Mouse (Mus musculus) brain, embryonic 14.5 days (tissue): ENCODE measurements at regions not wholly inside any gene's neighbourhood (a gene's known extent, or its start where the extent isn't known, plus 50 kb on each side); places are given as distances from the start of the nearest gene placed in this dataset.

ENCODE experiments used
- CTCF ChIP-seq: fragments of 200-500 bp; IDR thresholded peaks from 2 replicates; pipeline ENCODE4 v1.5.1; 2012; ENCODE audit warnings: inconsistent platforms, mild to moderate bottlenecking, moderate library complexity, borderline replicate concordance; ENCODE audit not compliant: insufficient read depth, insufficient read length; ENCODE audit errors: extremely low read depth
- POLR2A ChIP-seq: fragments of 200-500 bp; IDR thresholded peaks from 2 replicates; pipeline ENCODE4 v1.6.1; 2012; ENCODE audit warnings: mild to moderate bottlenecking, inconsistent platforms, borderline replicate concordance; ENCODE audit not compliant: poor library complexity, insufficient read depth, insufficient read length, severe bottlenecking; ENCODE audit errors: extremely low read depth

DNA sequence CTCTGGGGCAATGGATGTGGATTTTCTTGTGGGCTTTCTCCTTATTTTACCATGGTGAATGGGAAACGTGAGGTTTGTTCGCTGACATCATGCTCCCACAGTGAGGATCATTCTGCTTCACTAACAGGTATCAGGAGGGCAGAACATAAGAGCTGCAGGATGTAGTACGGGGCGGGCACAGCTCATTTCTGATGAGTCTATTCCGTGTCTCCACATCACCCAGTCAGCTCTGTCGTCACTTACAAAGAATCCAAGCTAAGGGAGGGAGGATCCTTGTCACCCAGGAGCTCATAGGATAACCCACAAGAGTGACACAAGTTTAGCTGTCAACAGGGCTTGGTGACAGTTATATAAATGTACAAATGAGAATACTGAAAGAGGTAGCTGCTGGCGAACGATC lies 203.8 kb upstream of the Tle4 start:
- TF ChIP-seq CTCF: no peak
- no peak for TF ChIP-seq POLR2A
